Mouse (Mus musculus) T-helper 17 cell (primary cell): ENCODE measurements at regions not wholly inside any gene's neighbourhood (a gene's known extent, or its start where the extent isn't known, plus 50 kb on each side); places are given as distances from the start of the nearest gene placed in this dataset.

Experiments used
- in situ Hi-C, 2 experiments: fragments of 300-600 bp; cut with MboI, MseI; formaldehyde crosslinking; loops; 1 replicate in 1 of 2; 2 replicates in 1 of 2; pipeline ENCODE4 v1.15.1; 2025; ENCODE audit warnings: high pct_unique_total_duplicates in 2 of 2

DNA sequence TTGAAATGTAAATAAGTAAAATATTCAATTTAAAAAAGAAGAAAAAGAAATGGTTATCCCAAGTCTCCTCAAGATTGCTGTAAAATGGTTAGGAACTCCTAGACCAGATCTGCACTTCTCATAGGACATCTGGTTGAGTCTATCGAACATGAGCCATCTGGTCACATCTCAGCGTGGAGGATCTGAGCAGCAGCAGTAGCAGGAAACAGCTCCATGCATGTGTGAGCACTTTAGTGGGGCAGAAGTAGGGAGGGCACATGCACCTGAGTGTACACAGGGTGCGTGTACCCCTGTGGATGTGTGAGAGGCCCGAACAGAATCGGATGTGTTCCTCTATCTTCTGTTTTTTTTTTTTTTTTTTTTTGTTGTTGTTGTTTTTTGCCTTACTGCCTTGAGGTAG is 65.2 kb upstream of the Klf13 start:
- in situ Hi-C loops, result loop anchor here in 1 of 2 experiments (10.0 kb wide), 1 partner anchor 59 kb away; no protein-coding TSS in a partner anchor

DNA sequence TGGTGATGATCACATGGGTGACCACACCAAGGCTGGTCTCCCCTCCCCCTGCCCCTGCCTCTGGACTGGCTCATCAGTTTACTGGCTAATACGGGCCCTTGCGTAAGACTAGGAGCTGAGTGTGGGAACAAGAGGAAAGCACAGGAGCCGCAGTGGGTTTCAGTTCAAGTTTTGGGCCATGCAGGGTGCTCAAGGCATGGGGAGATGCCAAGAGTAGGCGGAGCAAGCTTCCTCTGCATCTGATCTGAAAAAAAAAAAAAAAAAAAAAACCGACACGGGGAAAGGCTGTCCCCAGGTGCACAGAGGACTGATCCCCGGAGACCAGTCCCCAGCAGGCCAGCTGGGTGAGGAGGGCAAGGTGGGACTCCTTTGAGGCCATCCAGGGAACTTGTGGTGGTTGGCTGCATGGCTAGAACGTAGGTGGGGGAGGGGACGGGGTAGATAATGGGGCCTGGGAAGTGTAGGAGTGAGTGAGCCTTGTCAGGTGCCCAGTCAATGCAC is 62.9 kb upstream of the Klf13 start:
- in situ Hi-C loops, result loop anchor here in 1 of 2 experiments (10.0 kb wide), 1 partner anchor 57 kb away; no protein-coding TSS in a partner anchor

DNA sequence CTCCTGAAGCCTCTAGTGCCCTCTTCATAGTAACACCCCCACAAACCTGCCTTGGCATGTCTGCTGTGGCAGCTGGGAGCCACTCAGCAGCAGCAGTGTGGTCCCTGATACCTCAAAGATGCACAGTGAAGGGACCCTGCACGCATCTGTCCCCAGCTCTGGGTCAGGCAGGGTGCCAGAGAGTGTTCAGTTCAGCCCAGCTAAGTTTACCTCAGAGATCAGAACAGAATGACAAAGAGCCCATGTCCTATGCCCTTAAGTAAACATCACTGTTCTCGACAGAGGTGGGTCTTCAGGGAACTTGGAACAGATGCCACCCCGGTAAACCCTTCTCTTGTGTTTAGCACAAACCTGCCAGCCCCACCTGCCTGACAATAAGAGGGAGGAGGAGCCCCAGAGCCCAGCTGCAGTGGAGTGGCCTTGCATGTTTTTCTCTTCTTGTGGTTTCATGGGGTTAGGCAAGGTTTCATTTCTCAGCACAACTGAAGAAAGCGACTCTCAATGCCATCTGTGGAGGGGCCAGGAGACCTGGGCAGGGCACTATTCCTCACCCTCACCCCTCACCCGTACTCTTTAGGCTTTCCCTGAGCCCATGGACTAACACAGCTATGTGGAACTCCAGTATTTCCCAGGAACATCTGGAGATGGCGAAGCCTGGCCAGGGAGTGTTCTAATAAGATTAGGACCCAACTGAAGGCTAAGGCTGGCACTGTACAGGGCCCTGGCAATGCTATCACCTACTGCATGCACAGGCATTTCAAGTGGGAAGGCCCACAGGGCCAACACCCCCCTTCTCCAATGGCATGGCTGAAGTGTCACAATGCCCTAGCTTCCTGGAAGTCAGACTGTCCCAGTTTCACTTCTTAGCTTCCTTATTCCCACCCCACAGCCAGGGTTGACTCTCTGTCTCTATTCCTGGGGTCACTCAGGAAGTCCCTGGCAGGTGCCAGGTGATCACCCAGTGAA is 60.6 kb upstream of the Klf13 start:
- in situ Hi-C loops, result loop anchor here in 1 of 2 experiments (10.0 kb wide), 1 partner anchor 54 kb away; no protein-coding TSS in a partner anchor

DNA sequence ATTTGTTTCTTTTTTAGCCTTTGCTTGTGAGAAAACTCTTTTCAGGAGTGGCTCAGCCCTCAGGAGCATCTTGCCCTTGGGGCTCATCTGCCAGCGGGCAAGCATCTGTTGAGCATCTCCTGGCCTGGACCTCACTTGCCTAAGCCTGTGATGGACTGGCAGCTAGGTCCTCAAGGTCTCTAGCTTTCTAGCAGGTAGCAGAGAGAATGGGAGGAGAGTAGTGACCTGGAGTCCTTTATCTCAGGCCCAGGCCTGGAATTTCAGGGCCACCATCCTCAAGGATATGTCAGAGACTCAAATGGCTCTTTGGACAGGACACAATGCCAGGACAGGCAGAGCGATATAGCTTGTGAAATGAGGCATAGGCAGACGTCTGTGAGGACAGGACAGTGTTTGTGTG is 59.3 kb upstream of the Klf13 start:
- in situ Hi-C loops, result loop anchor here in 1 of 2 experiments (10.0 kb wide), 1 partner anchor 53 kb away; no protein-coding TSS in a partner anchor

DNA sequence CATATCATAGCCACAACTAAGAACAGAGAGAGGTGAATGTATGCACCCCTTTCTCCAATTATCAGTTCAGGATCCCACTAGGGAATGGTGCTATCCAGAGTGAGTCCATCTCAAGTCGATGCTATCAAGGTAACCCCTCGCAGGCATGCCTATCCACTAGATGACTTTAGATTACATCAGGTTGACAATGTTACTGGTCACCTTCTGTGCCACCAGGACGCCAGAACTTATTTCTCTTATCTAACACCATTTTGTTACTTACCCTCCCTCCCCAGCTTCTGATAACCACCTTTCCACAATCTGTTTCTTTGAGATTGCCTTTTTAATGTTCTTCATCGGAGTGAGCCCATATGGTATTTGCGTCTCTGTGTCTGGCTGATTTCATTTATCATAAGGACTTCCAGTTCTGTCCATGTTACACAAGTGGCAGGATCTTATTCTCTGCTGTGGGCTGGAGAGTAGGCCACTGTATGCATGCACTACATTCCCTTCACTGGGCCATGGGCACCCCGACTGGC is 57.9 kb upstream of the Klf13 start:
- in situ Hi-C loops, result loop anchor here in 1 of 2 experiments (10.0 kb wide), 1 partner anchor 52 kb away; no protein-coding TSS in a partner anchor

DNA sequence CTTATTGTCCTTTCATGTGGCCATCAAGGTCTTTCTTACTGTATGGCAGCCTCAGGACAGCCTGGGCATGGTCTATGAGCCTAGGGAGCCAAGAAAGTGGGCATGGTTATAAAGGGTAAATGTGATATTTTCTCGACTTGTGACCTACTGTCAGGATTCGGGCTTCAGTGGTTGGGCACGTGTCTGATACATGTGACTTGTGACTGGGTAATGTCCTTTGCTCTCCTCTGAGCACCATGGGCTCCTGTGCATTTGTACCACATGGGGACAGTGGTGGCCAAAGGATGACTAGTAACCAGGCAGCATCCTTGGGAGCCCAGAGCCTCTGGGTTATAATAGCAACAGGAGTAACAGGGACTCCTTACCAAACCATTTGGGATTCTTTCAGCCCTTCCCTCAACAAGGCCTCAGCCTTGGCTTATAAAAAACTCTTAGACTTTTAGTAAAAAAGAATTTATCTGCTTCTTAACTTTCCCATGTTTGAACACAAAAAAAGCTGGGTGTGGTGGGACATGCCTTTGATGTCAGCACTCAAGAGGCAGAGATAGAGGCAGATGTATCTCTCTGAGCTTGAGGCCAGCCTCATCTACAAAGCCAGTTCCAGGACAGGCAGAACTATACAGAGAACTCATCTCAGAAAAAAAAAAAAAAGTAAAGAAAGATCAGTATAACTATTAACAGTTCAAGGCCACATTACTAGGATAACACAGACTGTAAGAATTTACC is 56.7 kb upstream of the Klf13 start:
- in situ Hi-C loops, result loop anchor here in 1 of 2 experiments (10.0 kb wide), 1 partner anchor 51 kb away; no protein-coding TSS in a partner anchor

DNA sequence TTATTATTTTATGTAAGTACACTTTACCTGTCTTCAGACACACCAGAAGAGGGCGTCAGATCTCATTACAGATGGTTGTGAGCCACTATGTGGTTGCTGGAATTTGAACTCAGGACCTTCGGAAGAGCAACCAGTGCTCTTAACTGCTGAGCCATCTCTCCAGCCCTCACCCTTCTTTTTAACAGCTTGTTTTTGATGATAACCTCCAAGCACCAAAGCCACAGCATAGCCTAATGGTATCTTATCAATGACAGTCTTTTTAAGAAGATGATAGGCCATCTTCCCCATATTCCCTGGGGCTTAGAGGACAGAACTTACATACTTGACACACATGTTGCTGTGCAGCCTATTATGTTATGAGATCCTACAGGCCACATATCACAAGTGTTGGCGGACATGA is 56.1 kb upstream of the Klf13 start:
- in situ Hi-C loops, result loop anchor here in 1 of 2 experiments (10.0 kb wide), 1 partner anchor 50 kb away; no protein-coding TSS in a partner anchor

DNA sequence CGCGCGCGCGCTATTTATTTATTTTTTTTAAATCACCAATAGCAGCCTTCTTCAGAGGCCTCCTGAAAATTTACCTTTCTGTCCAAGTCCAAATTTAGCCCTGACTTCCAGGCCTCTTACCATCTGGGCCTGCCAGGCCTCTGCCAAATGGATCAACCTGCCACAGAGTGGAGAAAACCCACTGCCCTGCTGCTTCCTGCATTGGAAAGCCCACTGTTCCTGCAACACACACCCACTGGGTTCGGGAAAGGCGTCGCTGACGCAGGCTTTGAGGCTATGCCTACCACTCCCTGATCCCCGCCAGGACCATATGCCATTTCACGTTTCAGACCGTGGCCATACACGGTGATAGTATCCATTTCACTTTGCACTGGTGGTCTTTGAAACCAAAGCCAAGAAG is 53.4 kb upstream of the Klf13 start:
- in situ Hi-C loops, result loop anchor here in 1 of 2 experiments (10.0 kb wide), 1 partner anchor 47 kb away; no protein-coding TSS in a partner anchor

DNA sequence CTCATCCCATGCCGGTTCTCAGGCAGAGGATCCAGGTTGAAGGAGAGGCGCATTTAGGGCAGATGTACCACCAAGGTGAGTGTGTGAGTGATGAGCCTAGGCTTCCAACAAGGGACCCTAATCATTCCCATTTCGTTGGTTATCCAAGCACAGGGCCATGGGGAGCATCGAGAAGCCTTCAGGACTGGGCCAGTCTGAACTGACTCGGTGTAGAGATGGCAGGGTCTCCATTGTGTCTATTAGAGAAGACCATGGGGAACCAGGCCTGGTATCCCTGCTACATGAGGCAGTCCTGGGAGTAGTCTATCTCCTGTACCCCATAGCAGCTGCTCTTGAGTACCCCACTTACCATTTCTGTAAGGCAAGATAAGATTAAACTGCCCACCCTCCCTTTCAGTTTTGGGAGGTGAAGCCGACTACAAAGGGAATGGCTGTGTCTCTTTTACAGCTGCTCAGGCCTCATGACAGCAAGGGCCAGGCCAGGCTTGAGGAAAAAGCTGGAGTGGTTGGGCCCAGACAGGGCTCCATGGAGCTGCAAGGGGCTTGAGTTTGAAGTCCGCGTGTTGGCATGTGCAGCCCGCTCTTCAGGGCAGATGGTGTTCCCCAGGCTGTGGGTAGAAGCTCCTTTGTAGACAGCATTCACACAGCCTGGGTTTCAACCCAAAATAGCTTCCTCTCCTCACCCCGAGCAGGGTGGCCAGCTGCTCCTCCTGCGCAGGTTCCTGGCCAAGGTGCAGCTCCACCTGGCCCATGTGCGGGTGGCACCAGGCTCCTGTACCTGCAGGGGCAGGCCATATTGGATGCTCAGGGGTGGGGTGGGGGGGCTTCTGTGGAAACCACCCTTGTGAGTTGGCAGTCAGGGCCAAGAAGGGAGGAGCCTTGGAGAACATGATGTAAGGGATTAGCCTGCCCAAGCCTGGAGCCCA is 52.6 kb upstream of the Klf13 start:
- in situ Hi-C loops, result loop anchor here in 1 of 2 experiments (10.0 kb wide), 1 partner anchor 47 kb away; no protein-coding TSS in a partner anchor

DNA sequence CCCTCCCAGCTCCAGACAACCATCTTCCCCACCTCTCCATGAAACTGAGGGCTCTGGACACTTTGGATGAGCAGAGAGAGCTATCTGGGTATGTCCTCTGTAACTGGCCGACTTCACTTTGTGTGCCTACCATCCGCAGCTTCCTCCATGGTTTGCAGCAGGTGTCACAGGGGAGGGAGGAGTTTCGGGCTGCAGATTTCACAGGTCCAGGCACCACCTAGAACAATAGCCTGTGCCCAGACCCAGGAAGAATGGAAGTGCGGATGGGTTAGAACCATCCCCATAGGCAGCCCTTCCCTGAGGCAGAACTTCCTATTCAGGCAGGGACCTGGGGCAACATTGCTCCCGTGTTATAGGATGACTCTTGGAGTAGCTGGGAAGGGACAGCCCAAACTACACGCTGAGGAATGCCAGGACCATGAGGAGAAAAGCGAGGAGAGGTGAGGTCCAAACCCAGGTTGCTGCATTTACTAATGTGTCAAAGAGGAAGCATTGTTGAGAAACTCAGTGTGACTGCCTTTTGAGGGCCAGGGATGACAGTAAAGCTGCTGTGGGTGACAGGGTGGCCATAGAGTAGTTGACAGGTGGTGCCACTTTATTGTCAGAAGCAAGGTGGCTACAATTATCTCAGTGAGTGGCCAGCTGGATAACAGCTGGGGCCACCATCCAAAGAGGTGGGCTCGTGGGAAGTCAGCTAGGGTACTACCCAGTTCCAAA is 51.8 kb upstream of the Klf13 start:
- in situ Hi-C loops, result loop anchor here in 1 of 2 experiments (10.0 kb wide), 1 partner anchor 46 kb away; no protein-coding TSS in a partner anchor

DNA sequence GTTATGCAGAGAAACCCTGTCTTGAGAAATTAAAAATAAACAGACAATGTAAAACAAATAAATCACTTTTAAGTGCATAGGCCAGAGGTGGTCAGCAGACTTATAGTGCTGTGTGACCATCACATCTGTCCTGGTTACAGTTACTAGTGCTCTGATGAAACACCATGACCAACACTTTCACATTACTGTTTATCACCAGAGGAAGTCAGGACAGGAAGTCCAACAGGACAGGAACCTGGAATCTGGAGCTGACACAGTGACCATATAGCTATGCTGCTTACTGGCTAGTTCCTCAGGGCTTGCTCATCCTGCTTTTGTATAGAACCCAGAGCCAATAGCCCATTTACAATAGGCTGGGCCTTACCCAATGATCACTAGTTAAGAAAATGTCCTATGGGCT is 51.0 kb upstream of the Klf13 start:
- in situ Hi-C loops, result loop anchor here in 1 of 2 experiments (10.0 kb wide), 1 partner anchor 45 kb away; no protein-coding TSS in a partner anchor
